Mouse (Mus musculus): ENCODE measurements around the gene Gm10721.
"Not testable (repeated sequence)": the region's sequence is repeated elsewhere in the genome, so short reads cannot be mapped to it uniquely, and the experiment has no call there.

Gene Gm10721

DNA sequence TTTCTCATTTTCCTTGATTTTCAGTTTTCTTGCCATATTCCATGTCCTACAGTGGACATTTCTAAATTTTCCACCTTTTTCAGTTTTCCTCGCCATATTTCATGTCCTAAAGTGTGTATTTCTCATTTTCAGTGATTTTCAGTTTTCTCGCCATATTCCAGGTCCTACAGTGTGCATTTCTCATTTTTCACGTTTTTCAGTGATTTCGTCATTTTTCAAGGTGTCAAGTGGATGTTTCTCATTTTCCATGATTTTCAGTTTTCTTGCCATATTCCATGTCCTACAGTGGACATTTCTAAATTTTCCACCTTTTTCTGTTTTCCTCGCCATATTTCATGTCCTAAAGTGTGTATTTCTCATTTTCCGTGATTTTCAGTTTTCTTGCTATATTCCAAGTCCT, 12.7 kb downstream of the Gm10721 start:
- peak; percentile 87 to 88 for DNase-seq (ENCODE audit: low spot score in 2 of 2)

DNA sequence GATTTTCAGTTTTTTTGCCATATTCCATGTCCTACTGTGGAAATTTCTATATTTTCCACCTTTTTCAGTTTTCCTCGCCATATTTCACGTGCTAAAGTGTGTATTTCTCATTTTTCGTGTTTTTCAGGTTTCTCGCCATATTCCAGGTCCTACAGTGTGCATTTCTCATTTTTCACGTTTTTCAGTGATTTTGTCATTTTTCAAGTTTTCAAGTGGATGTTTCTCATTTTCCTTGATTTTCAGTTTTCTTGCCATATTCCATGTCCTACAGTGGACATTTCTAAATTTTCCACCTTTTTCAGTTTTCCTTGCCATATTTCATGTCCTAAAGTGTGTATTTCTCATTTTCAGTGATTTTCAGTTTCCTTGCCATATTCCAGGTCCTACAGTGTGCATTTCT, 13.2 kb downstream of the Gm10721 start:
- DNase-seq (ENCODE audit: low spot score in 2 of 2) = not testable (repeated sequence)

DNA sequence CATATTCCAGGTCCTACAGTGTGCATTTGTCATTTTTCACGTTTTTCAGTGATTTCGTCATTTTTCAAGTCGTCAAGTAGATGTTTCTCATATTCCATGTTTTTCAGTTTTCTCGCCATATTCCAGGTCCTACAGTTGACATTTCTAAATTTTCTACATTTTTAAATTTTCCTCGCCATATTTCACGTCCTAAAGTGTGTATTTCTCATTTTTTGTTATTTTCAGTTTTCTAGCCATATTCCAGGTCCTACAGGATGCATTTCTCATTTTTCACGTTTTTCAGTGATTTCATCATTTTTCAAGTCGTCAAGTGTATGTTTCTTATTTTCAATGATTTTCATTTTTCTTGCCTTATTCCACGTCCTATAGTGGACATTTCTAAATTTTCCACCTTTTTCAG, 13.8 kb downstream of the Gm10721 start:
- not testable (repeated sequence) for DNase-seq (ENCODE audit: low spot score in 2 of 2)

DNA sequence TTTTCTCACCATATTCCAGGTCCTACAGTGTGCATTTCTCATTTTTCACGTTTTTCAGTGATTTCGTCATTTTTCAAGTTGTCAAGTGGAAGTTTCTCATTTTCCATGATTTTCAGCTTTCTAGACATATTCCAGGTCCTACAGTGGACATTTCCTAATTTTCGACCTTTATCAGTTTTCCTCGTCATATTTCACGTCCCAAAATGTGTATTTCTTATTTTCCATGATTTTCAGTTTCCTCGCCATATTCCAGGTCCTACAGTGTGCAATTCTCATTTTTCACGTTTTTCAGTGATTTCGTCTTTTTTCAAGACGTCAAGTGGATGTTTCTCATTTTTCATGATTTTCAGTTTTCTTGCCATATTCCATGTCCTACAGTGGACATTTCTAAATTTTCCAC, 14.3 kb downstream of the Gm10721 start:
- DNase-seq (ENCODE audit: low spot score in 2 of 2) = not testable (repeated sequence)

DNA sequence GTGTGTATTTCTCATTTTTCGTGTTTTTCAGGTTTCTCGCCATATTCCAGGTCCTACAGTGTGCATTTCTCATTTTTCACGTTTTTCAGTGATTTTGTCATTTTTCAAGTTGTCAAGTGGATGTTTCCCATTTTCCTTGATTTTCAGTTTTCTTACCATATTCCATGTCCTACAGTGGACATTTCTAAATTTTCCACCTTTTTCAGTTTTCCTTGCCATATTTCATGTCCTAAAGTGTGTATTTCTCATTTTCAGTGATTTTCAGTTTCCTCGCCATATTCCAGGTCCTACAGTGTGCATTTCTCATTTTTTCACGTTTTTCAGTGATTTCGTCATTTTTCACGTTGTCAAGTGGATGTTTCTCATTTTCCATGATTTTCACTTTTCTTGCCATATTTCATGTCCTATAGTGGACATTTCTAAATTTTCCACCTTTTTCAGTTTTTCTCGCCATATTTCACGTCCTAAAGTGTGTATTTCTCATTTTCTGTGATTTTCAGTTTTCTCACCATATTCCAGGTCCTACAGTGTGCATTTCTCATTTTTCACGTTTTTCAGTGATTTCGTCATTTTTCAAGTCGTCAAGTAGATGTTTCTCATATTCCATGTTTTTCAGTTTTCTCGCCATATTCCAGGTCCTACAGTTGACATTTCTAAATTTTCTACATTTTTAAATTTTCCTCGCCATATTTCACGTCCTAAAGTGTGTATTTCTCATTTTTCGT, 16.5 kb downstream of the Gm10721 start:
- DNase-seq (ENCODE audit: low spot score in 2 of 2) = peak; percentile 42 to 62

DNA sequence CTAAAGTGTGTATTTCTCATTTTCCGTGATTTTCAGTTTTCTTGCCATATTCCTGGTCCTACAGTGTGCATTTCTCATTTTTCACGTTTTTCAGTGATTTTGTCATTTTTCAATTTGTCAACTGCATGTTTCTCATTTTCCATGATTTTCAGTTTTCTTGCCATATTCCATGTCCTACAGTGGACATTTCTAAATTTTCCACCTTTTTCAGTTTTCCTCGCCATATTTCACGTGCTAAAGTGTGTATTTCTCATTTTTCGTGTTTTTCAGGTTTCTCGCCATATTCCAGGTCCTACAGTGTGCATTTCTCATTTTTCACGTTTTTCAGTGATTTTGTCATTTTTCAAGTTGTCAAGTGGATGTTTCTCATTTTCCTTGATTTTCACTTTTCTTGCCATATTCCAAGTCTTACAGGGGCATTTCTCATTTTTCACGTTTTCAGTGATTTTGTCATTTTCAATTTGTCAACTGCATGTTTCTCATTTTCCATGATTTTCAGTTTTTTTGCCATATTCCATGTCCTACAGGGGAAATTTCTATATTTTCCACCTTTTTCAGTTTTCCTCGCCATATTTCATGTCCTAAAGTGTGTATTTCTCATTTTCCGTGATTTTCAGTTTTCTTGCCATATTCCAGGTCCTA, 17.9 kb downstream of the Gm10721 start:
- not testable (repeated sequence) for DNase-seq (ENCODE audit: low spot score in 2 of 2)

DNA sequence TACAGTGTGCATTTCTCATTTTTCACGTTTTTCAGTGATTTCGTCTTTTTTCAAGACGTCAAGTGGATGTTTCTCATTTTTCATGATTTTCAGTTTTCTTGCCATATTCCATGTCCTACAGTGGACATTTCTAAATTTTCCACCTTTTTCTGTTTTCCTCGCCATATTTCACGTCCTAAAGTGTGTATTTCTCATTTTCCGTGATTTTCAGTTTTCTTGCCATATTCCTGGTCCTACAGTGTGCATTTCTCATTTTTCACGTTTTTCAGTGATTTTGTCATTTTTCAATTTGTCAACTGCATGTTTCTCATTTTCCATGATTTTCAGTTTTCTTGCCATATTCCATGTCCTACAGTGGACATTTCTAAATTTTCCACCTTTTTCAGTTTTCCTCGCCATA, 21.4 kb downstream of the Gm10721 start, which contains the start of gene Gm17535:
Gene Gm17535, plus strand, starts transcription at position 301 of the 400 bp plus-strand sequence.
- DNase-seq (ENCODE audit: low spot score in 2 of 2) = not testable (repeated sequence)

DNA sequence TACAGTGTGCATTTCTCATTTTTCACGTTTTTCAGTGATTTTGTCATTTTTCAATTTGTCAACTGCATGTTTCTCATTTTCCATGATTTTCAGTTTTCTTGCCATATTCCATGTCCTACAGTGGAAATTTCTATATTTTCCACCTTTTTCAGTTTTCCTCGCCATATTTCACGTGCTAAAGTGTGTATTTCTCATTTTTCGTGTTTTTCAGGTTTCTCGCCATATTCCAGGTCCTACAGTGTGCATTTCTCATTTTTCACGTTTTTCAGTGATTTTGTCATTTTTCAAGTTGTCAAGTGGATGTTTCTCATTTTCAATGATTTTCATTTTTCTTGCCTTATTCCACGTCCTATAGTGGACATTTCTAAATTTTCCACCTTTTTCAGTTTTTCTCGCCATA, 23.6 kb downstream of the Gm10721 start, which contains the start of gene Gm10715:
Gene Gm10715, plus strand, starts transcription at position 301 of the 400 bp plus-strand sequence.
- not testable (repeated sequence) for DNase-seq (ENCODE audit: low spot score in 2 of 2)

DNA sequence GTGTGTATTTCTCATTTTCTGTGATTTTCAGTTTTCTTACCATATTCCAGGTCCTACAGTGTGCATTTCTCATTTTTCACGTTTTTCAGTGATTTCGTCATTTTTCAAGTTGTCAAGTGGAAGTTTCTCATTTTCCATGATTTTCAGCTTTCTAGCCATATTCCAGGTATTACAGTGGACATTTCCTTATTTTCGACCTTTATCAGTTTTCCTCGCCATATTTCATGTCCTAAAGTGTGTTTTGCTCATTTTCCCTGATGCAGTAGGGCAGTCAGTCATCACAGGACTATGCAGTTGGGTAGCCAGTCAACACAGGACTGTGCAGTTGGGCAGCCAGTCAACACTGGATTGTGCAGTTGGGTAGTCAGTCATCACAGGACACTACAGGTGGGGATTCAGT, 25.2 kb downstream of the Gm10721 start:
- not testable (repeated sequence) for DNase-seq (ENCODE audit: low spot score in 2 of 2)
